Mouse (Mus musculus) spleen, embryonic (tissue): ENCODE data around the gene Tbkbp1.

Experiments
- CTCF ChIA-PET: fragments of 350-600 bp; sonication (Branson Sonifier 250); formaldehyde crosslinking; loops from one replicate; lab custom pipeline; 2022; lab: Charles Lee

Gene Tbkbp1

GRCm38 (mm10) chr11:97130318-97130717 is 21.0 kb downstream of the Tbkbp1 start:
- CTCF ChIA-PET, result interaction anchor here (0.6 kb wide), 1 partner anchor 28 kb away, joined by 4 read pairs; no protein-coding TSS in a partner anchor

- CTCF ChIA-PET, result interaction anchor here (1.4 kb wide), 1 partner anchor 13 kb away, joined by 14 read pairs; no protein-coding TSS in a partner anchor
Measured at GRCm38 (mm10) chr11:97128956-97129355, 22.3 kb downstream of the Tbkbp1 start.

GRCm38 (mm10) chr11:97127470-97128223 is 23.6 kb downstream of the Tbkbp1 start:
- CTCF ChIA-PET, result interaction anchor here (1.4 kb wide), 1 partner anchor 18 kb away, joined by 4 read pairs; no protein-coding TSS in a partner anchor

GRCm38 (mm10) chr11:97126645-97127468 is 24.4 kb downstream of the Tbkbp1 start:
- CTCF ChIA-PET, result interaction anchor here (0.6 to 1.4 kb wide), 2 partner anchors 18 to 403 kb away, joined by 4 to 18 read pairs; no protein-coding TSS in a partner anchor

- CTCF ChIA-PET, result interaction anchor here (1.0 kb wide), 1 partner anchor 18 kb away, joined by 8 read pairs; no protein-coding TSS in a partner anchor
Measured at GRCm38 (mm10) chr11:97124266-97125036, 26.8 kb downstream of the Tbkbp1 start.

- CTCF ChIA-PET, result interaction anchor here (0.6 to 1.0 kb wide), 2 partner anchors 19 to 93 kb away, joined by 3 to 8 read pairs; no protein-coding TSS in a partner anchor
Measured at GRCm38 (mm10) chr11:97123282-97123890, 27.9 kb downstream of the Tbkbp1 start.

GRCm38 (mm10) chr11:97120641-97121040 is 30.7 kb downstream of the Tbkbp1 start:
- CTCF ChIA-PET, result no interaction called here

- CTCF ChIA-PET, result no interaction called here
Measured at GRCm38 (mm10) chr11:97120221-97120620, 31.1 kb downstream of the Tbkbp1 start.

- CTCF ChIA-PET, result interaction anchor here (0.6 to 1.0 kb wide), 2 partner anchors 18 to 29 kb away, joined by 3 to 4 read pairs; no protein-coding TSS in a partner anchor
Measured at GRCm38 (mm10) chr11:97115797-97116196, 35.5 kb downstream of the Tbkbp1 start.

GRCm38 (mm10) chr11:97114671-97115601 is 36.4 kb downstream of the Tbkbp1 start, which contains the start of gene Tbx21:
Tbx21 (minus strand) TSS chr11:97115331.
- CTCF ChIA-PET, result interaction anchor here (0.6 to 1.0 kb wide), 2 partner anchors 16 to 18 kb away, joined by 3 read pairs; no protein-coding TSS in a partner anchor

- CTCF ChIA-PET, result no interaction called here
Measured at GRCm38 (mm10) chr11:97112519-97113125, 38.7 kb downstream of the Tbkbp1 start.

GRCm38 (mm10) chr11:97108976-97109375 is 42.3 kb downstream of the Tbkbp1 start:
- CTCF ChIA-PET, result no interaction called here

- CTCF ChIA-PET, result interaction anchor here (0.7 kb wide), 1 partner anchor 1245 kb away, joined by 3 read pairs; no protein-coding TSS in a partner anchor
Measured at GRCm38 (mm10) chr11:97104091-97104483, 47.2 kb downstream of the Tbkbp1 start.

GRCm38 (mm10) chr11:97103163-97104090 is 47.9 kb downstream of the Tbkbp1 start:
- CTCF ChIA-PET, result interaction anchor here (0.5 to 2.2 kb wide), 5 partner anchors 39 to 1244 kb away, joined by 3 to 12 read pairs (median 4); no protein-coding TSS in a partner anchor

GRCm38 (mm10) chr11:97101722-97102121 is 49.6 kb downstream of the Tbkbp1 start:
- CTCF ChIA-PET, result interaction anchor here (0.5 to 2.2 kb wide), 5 partner anchors 29 to 48 kb away, joined by 3 to 12 read pairs (median 9); no protein-coding TSS in a partner anchor

- CTCF ChIA-PET, result interaction anchor here (0.6 kb wide), 1 partner anchor 16 kb away, joined by 3 read pairs; the partner anchor contains the start of gene Tbx21
Measured at GRCm38 (mm10) chr11:97098791-97099190, 52.5 kb downstream of the Tbkbp1 start.

GRCm38 (mm10) chr11:97094600-97094999 is 56.7 kb downstream of the Tbkbp1 start:
- CTCF ChIA-PET, result no interaction called here
